In genomic region chr9:3518645-3519044, GRCm38 (mm10) we compare ENCODE assay signal across 12 mouse cellular contexts. TPM values are rescaled to one million over a fixed set of nuclear protein-coding genes. Genes with fewer than 3 reads are reported as not detected.
A peak's percentile ranks its signal among the peaks of the same experiment; 100 is the strongest.
DNase-seq lines count a peak whose midpoint lies in the region; ATAC-seq and TF ChIP-seq lines count a peak whose summit lies in the region.
"Had no signal": no experiment of that assay in that cellular context is flagged by ENCODE, and none has a peak within 500 bp of the region (broad histone marks: within the 10 kb centered on the region; RNA-seq: fewer than 3 reads in every experiment).

No protein-coding gene starts in this region.

- H3K9ac ChIP-seq in hindbrain, postnatal 0 days (replicated peaks; ENCODE audit: low read length): no peak overlapping the region
- H3K9ac ChIP-seq in hindbrain, embryonic 11.5 days (ENCODE audit: low read depth, low read length): no peak overlapping the region
- H3K9ac ChIP-seq in midbrain, embryonic 15.5 days: no peak overlapping the region
- H3K9ac ChIP-seq in midbrain, embryonic 11.5 days (ENCODE audit: low read length): no peak overlapping the region
- H3K9ac ChIP-seq in stomach, postnatal 0 days (ENCODE audit: low read length): no peak overlapping the region
- no peak overlapping the region for H3K9ac ChIP-seq in liver, embryonic 12.5 days
- H3K9ac ChIP-seq: embryonic facial prominence, embryonic 12.5 days; liver, embryonic 15.5 days had no signal

- H3K4me1 ChIP-seq in hindbrain, postnatal 0 days (ENCODE audit: insufficient read depth, low read length): no peaks in the 10 kb centered on the region
- no peaks in the 10 kb centered on the region for H3K4me1 ChIP-seq in hindbrain, embryonic 11.5 days (replicated peaks; ENCODE audit: control insufficient read depth, insufficient read depth, low read length)
- H3K4me1 ChIP-seq in midbrain, embryonic 15.5 days: no peaks in the 10 kb centered on the region
- H3K4me1 ChIP-seq in midbrain, embryonic 11.5 days (ENCODE audit: control insufficient read depth, insufficient read depth, low read length): no peaks in the 10 kb centered on the region
- H3K4me1 ChIP-seq in stomach, postnatal 0 days (replicated peaks; ENCODE audit: control insufficient read depth, insufficient read depth): no peaks in the 10 kb centered on the region
- H3K4me1 ChIP-seq in liver, embryonic 12.5 days: no peaks in the 10 kb centered on the region
- H3K4me1 ChIP-seq: embryonic facial prominence, embryonic 12.5 days; liver, embryonic 15.5 days had no signal

- WGBS in hindbrain, postnatal 0 days: 86% methylated on average over 1 of the region's 1 CpGs
- 94% methylated on average over 1 of the region's 1 CpGs for WGBS in hindbrain, embryonic 11.5 days
- 93% methylated on average over 1 of the region's 1 CpGs for WGBS in midbrain, embryonic 15.5 days
- WGBS in midbrain, embryonic 11.5 days: 93% methylated on average over 1 of the region's 1 CpGs
- WGBS in stomach, postnatal 0 days: 92% methylated on average over 1 of the region's 1 CpGs
- 73% methylated on average over 1 of the region's 1 CpGs for WGBS in liver, embryonic 12.5 days (ENCODE audit: insufficient replicate concordance)

- DNase-seq in hindbrain, postnatal 0 days (ENCODE audit: low spot score): peak; percentile 68
- no peak for DNase-seq in hindbrain, embryonic 11.5 days (ENCODE audit: low spot score)
- DNase-seq in midbrain, embryonic 11.5 days (ENCODE audit: low spot score, missing footprints): no peak
- peak; percentile 39 for DNase-seq in adipocyte (ENCODE audit: low spot score)
- no peak for DNase-seq in stomach, postnatal 0 days (ENCODE audit: low spot score)
- DNase-seq: cerebellum, adult 9-11 months; kidney, postnatal 4 days; left cerebral cortex, postnatal 4 days had no signal

- H3K4me3 ChIP-seq in hindbrain, postnatal 0 days (ENCODE audit: low read length): no peak overlapping the region
- no peak overlapping the region for H3K4me3 ChIP-seq in hindbrain, embryonic 11.5 days (ENCODE audit: low read depth, low read length)
- H3K4me3 ChIP-seq in midbrain, embryonic 15.5 days: no peak overlapping the region
- no peak overlapping the region for H3K4me3 ChIP-seq in midbrain, embryonic 11.5 days (ENCODE audit: low read depth, low read length)
- H3K4me3 ChIP-seq in stomach, postnatal 0 days (ENCODE audit: low read depth, low read length): no peak overlapping the region
- no peak overlapping the region for H3K4me3 ChIP-seq in liver, embryonic 12.5 days
- H3K4me3 ChIP-seq: embryonic facial prominence, embryonic 12.5 days; liver, embryonic 15.5 days had no signal

- no peak for TF ChIP-seq EP300 in stomach, postnatal 0 days (optimal IDR thresholded peaks at IDR 0.05)

- peak; percentile 73 for ATAC-seq in hindbrain, postnatal 0 days
- no peak for ATAC-seq in hindbrain, embryonic 11.5 days (ENCODE audit: low FRiP score)
- peak; percentile 83 for ATAC-seq in midbrain, embryonic 15.5 days (replicated peaks)
- ATAC-seq in midbrain, embryonic 11.5 days (ENCODE audit: low FRiP score): no peak
- ATAC-seq in stomach, postnatal 0 days (ENCODE audit: low FRiP score, low TSS enrichment): no peak
- ATAC-seq in liver, embryonic 12.5 days: no peak

- H3K27ac ChIP-seq in hindbrain, postnatal 0 days: no peak overlapping the region
- no peak overlapping the region for H3K27ac ChIP-seq in hindbrain, embryonic 11.5 days (ENCODE audit: low read depth, low read length)
- no peak overlapping the region for H3K27ac ChIP-seq in midbrain, embryonic 15.5 days
- H3K27ac ChIP-seq in midbrain, embryonic 11.5 days (ENCODE audit: low read depth, low read length): no peak overlapping the region
- no peak overlapping the region for H3K27ac ChIP-seq in stomach, postnatal 0 days (replicated peaks)
- no peak overlapping the region for H3K27ac ChIP-seq in liver, embryonic 12.5 days
- H3K27ac ChIP-seq: embryonic facial prominence, embryonic 12.5 days; liver, embryonic 15.5 days had no signal

- peak; percentile 58 for TF ChIP-seq CTCF in hindbrain, postnatal 0 days (IDR thresholded peaks at IDR 0.05; ENCODE audit: low read depth)
- TF ChIP-seq CTCF in stomach, postnatal 0 days (IDR thresholded peaks at IDR 0.05; ENCODE audit: low read depth): peak; percentile 44

- H3K36me3 ChIP-seq in hindbrain, postnatal 0 days (ENCODE audit: insufficient read depth, low read length): no peaks in the 10 kb centered on the region
- H3K36me3 ChIP-seq in hindbrain, embryonic 11.5 days (ENCODE audit: control insufficient read depth, insufficient read depth, low read length): no peaks in the 10 kb centered on the region
- no peaks in the 10 kb centered on the region for H3K36me3 ChIP-seq in midbrain, embryonic 15.5 days (replicated peaks)
- no peaks in the 10 kb centered on the region for H3K36me3 ChIP-seq in midbrain, embryonic 11.5 days (ENCODE audit: control insufficient read depth, insufficient read depth, low read length)
- H3K36me3 ChIP-seq in stomach, postnatal 0 days (ENCODE audit: control insufficient read depth, insufficient read depth, low read length): no peaks in the 10 kb centered on the region
- H3K36me3 ChIP-seq in liver, embryonic 12.5 days: no peaks in the 10 kb centered on the region
- H3K36me3 ChIP-seq: embryonic facial prominence, embryonic 12.5 days; liver, embryonic 15.5 days had no signal

- no peak overlapping the region for H3K4me2 ChIP-seq in hindbrain, postnatal 0 days (ENCODE audit: low read depth, low read length)
- H3K4me2 ChIP-seq in hindbrain, embryonic 11.5 days (replicated peaks; ENCODE audit: low read depth, low read length): no peak overlapping the region
- no peak overlapping the region for H3K4me2 ChIP-seq in midbrain, embryonic 15.5 days
- no peak overlapping the region for H3K4me2 ChIP-seq in midbrain, embryonic 11.5 days
- no peak overlapping the region for H3K4me2 ChIP-seq in stomach, postnatal 0 days (replicated peaks; ENCODE audit: low read depth)
- H3K4me2 ChIP-seq in liver, embryonic 12.5 days: no peak overlapping the region
- H3K4me2 ChIP-seq: embryonic facial prominence, embryonic 12.5 days; liver, embryonic 15.5 days had no signal

- H3K27me3 ChIP-seq in hindbrain, postnatal 0 days (ENCODE audit: insufficient read depth, low read length): no peaks in the 10 kb centered on the region
- H3K27me3 ChIP-seq in hindbrain, embryonic 11.5 days (ENCODE audit: control insufficient read depth, insufficient read depth, low read length): no peaks in the 10 kb centered on the region
- no peaks in the 10 kb centered on the region for H3K27me3 ChIP-seq in midbrain, embryonic 15.5 days (replicated peaks)
- no peaks in the 10 kb centered on the region for H3K27me3 ChIP-seq in midbrain, embryonic 11.5 days (ENCODE audit: control insufficient read depth, insufficient read depth, low read length)
- no peaks in the 10 kb centered on the region for H3K27me3 ChIP-seq in stomach, postnatal 0 days (ENCODE audit: control insufficient read depth, insufficient read depth, low read length)
- no peaks in the 10 kb centered on the region for H3K27me3 ChIP-seq in liver, embryonic 12.5 days (replicated peaks)
- H3K27me3 ChIP-seq: embryonic facial prominence, embryonic 12.5 days; liver, embryonic 15.5 days had no signal

- no peaks in the 10 kb centered on the region for H3K9me3 ChIP-seq in hindbrain, postnatal 0 days (ENCODE audit: low read length)
- no peaks in the 10 kb centered on the region for H3K9me3 ChIP-seq in hindbrain, embryonic 11.5 days (ENCODE audit: control insufficient read depth, low read length)
- no peaks in the 10 kb centered on the region for H3K9me3 ChIP-seq in midbrain, embryonic 15.5 days
- H3K9me3 ChIP-seq in midbrain, embryonic 11.5 days (ENCODE audit: control insufficient read depth, low read length): no peaks in the 10 kb centered on the region
- no peaks in the 10 kb centered on the region for H3K9me3 ChIP-seq in stomach, postnatal 0 days (ENCODE audit: control insufficient read depth, low read length)
- H3K9me3 ChIP-seq in liver, embryonic 12.5 days (replicated peaks): no peaks in the 10 kb centered on the region
- H3K9me3 ChIP-seq: embryonic facial prominence, embryonic 12.5 days; liver, embryonic 15.5 days had no signal

RNA-seq across cellular contexts. Expression of gene Gucy1a2, which starts 13.9 kb away (rescaled TPM):
- total RNA-seq in hindbrain, postnatal 0 days (2014; rRNA removed): 27.5 and 27.6 TPM in 2 replicates
- polyA plus RNA-seq in hindbrain, postnatal 0 days (2015; fragmentation: Nextera tagmentation; extraction: Ambion mirVana): 3.4 and 3.5 TPM in 2 replicates
- polyA plus RNA-seq in hindbrain, embryonic 11.5 days (2014; fragmentation: Nextera tagmentation; extraction: Ambion mirVana): 3.3 and 6.3 TPM in 2 replicates
- 4.4 and 5.0 TPM in 2 replicates for polyA plus RNA-seq in midbrain, embryonic 15.5 days (2015; fragmentation: Nextera tagmentation; extraction: Ambion mirVana)
- 3.8 and 3.9 TPM in 2 replicates for polyA plus RNA-seq in midbrain, embryonic 11.5 days (2014; fragmentation: Nextera tagmentation; extraction: Ambion mirVana)
- 0.19 and 0.39 TPM in 2 replicates for polyA plus RNA-seq in stomach, postnatal 0 days (2015; fragmentation: Nextera tagmentation; extraction: Ambion mirVana)
- 0.13 and 0.27 TPM in 2 replicates for polyA plus RNA-seq in liver, embryonic 12.5 days (2016; fragmentation: Nextera tagmentation; extraction: Ambion mirVana)

Comparison
In these comparisons a context has a peak if more than half of its experiments do, and no peak if none do; other contexts are left out.
1. ATAC-seq: peak in hindbrain, postnatal 0 days (single experiment) and midbrain, embryonic 15.5 days (single experiment); none in hindbrain, embryonic 11.5 days (single experiment), midbrain, embryonic 11.5 days (single experiment), stomach, postnatal 0 days (single experiment) and liver, embryonic 12.5 days (single experiment).
2. DNase-seq: peak in hindbrain, postnatal 0 days (single experiment) and adipocyte (single experiment); none in hindbrain, embryonic 11.5 days (single experiment), midbrain, embryonic 11.5 days (single experiment) and stomach, postnatal 0 days (single experiment).